Mouse (Mus musculus) intestine, embryonic 16.5 days (tissue): ENCODE results near the gene Ribc2. TPM values are rescaled to one million over a fixed set of nuclear protein-coding genes. Genes with fewer than 3 reads are reported as not detected.

ENCODE experiments used
- polyA plus RNA-seq: library from polyadenylated mRNA; unstranded; fragments of >200 nt; fragmentation: Nextera tagmentation; extraction: Ambion mirVana; gene quantifications from 2 replicates; pipeline ENCODE4 v1.2.1, GENCODE M21; 2015

Gene Ribc2
- polyA plus RNA-seq, 1 experiment from 2014 or later = 0.12 TPM

Other genes starting within 250 kb of the Ribc2 start
- gene Gm29666, start 212.0 kb upstream of the Ribc2 start, polyA plus RNA-seq = 0.62 TPM in 2 replicates
- gene Nup50, start 208.7 kb upstream of the Ribc2 start, polyA plus RNA-seq = 31.5 and 32.7 TPM in 2 replicates
- gene 5031439G07Rik, start 143.5 kb upstream of the Ribc2 start, polyA plus RNA-seq = 7.1 and 8.1 TPM in 2 replicates
- 1.6 and 2.1 TPM in 2 replicates for gene Upk3a, start 114.9 kb upstream of the Ribc2 start, polyA plus RNA-seq
- 27.8 and 28.8 TPM in 2 replicates for gene Fam118a, start 103.1 kb upstream of the Ribc2 start, polyA plus RNA-seq
- gene Smc1b, start 114 bp upstream of the Ribc2 start, polyA plus RNA-seq = 0.13 and 0.17 TPM in 2 replicates
- gene Fbln1, start 73.9 kb downstream of the Ribc2 start, polyA plus RNA-seq = 189 and 191 TPM in 2 replicates
- 179 and 194 TPM in 2 replicates for gene Atxn10, start 204.2 kb downstream of the Ribc2 start, polyA plus RNA-seq